Mouse (Mus musculus) ovary, adult 18-20 months (tissue): ENCODE results near the gene Ror1.
A peak's percentile ranks its signal among the peaks of the same experiment; 100 is the strongest.

Experiments used
- DNase-seq: peaks from one replicate; pipeline ENCODE4 v3.0.0; 2022; ENCODE audit warnings: low spot score, mixed read lengths

Gene Ror1

GRCm38 (mm10) chr4:100252646-100253045 lies 157.1 kb downstream of the Ror1 start:
- DNase-seq = no peak

GRCm38 (mm10) chr4:100253401-100253800 lies 157.8 kb downstream of the Ror1 start:
- no peak for DNase-seq

- no peak for DNase-seq
Measured at GRCm38 (mm10) chr4:100253831-100254230, 158.2 kb downstream of the Ror1 start.

GRCm38 (mm10) chr4:100258462-100258861 lies 162.9 kb downstream of the Ror1 start:
- no peak for DNase-seq

- no peak for DNase-seq
Measured at GRCm38 (mm10) chr4:100263917-100264316, 168.3 kb downstream of the Ror1 start.

DNA sequence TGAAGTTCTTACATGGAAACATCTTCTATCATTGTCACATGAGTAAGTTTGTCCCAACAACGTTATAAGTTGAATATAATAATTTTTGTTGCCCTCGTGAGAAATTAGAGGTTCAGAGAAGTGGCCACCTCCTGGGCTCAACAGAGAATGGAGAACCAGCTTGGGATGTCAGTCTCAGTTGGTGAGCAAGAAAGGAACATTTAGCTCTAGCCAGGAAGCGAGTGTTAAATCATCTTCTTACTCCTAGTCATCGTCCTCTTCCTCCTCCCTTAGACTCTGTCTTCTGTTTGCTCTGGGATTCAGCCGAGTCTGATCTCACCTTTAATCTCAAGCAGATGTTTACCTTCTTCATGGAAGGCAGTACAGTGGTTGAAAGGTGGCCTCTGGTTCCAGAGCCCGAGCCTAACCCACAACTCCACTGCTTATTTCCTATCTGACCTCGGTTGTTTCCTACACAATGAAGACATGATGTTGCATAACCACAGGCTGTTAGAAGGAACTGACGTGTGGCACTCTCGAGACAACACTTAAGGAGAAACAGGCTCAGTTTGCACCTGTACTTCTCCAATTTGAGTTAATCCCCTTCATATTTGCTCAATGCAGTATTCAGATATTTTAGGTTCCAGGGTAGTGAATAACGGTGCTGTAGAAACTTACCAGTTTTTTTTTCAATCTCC lies 175.6 kb downstream of the Ror1 start:
- no peak for DNase-seq

GRCm38 (mm10) chr4:100271736-100272127 lies 176.1 kb downstream of the Ror1 start:
- no peak for DNase-seq

DNA sequence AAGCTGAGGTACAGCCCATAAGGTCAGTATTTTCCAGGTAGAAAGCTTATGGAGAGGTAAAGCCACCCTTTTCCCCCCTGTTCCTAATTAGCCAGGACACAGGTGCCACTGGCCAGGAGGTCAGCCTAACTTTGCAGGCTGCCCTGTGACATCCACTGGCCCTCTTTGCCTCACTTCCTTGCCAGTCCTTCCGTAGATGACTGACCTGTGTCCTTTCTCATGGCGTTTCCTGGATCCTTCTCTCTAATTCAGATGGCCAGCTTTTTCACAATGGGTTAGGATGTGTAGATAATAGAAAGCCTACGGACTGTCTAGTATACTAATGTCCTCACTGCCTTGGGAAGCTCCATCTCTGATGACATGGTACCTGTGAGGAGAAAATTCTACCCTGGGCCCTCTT lies 177.8 kb downstream of the Ror1 start:
- no peak for DNase-seq

GRCm38 (mm10) chr4:100273807-100274480 lies 178.4 kb downstream of the Ror1 start:
- DNase-seq = no peak

DNA sequence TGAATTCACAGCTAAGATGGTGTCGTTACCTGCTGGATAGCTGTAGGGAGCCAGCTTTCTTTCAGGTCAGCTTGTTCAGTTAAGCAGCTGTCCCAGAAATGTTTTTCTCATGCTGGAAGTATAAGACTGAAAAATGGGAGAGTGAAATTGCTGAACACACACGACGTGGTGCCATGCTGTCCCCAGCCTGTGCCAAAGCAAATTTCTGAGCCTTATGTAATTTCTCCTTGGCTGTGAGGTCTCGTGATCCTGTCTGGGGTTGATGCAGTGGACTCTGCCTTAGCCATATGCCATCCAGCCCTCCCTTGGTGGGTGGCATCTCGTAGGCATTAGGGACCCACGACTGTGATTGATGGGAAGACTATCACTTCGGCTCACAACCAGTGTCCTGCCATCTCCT lies 180.9 kb downstream of the Ror1 start:
- no peak for DNase-seq

DNA sequence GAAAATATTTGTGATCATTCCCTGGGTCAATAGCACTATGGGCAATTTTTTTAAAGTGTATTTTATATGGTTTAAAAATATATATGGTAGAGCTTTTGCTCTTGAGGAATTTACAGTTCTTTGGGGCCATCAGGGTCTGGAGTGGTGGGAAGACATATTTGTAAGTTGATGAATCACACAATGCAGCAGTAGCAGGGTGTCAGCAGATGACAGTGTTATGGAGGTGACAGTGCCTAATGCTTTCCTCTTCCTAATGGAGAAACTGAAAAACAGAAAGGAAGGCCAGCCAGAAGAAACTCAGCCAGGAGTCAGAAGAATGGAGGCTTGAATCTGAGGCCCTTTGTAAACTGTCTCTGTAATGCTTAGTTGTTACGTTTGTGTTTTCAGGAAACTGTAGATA lies 181.4 kb downstream of the Ror1 start:
- DNase-seq = no peak

GRCm38 (mm10) chr4:100283171-100283880 lies 187.7 kb downstream of the Ror1 start:
- no peak for DNase-seq

- no peak for DNase-seq
Measured at GRCm38 (mm10) chr4:100284528-100284927, 188.9 kb downstream of the Ror1 start.

GRCm38 (mm10) chr4:100286111-100286541 lies 190.5 kb downstream of the Ror1 start:
- DNase-seq = peak; percentile 50

- DNase-seq = no peak
Measured at GRCm38 (mm10) chr4:100286800-100287199, 191.2 kb downstream of the Ror1 start.

DNA sequence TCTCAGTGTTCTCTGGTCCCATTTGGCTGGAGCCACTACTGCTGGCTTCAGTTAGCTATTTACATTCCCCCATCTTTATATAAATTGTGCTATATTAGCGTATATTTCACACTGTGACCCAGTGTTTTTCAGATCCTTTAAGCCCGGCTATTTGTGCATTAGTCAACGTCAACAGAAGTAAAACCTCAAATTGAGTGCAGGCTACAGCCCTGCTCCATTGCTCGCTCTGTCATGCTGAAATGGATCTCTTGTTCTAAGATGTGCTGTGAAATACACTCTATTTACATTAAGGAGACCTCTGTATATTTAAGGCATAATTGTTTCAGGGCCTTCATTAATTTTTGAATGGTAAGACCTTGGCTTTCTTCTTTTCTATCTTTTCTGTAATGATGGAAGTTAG lies 192.2 kb downstream of the Ror1 start:
- DNase-seq = no peak

DNA sequence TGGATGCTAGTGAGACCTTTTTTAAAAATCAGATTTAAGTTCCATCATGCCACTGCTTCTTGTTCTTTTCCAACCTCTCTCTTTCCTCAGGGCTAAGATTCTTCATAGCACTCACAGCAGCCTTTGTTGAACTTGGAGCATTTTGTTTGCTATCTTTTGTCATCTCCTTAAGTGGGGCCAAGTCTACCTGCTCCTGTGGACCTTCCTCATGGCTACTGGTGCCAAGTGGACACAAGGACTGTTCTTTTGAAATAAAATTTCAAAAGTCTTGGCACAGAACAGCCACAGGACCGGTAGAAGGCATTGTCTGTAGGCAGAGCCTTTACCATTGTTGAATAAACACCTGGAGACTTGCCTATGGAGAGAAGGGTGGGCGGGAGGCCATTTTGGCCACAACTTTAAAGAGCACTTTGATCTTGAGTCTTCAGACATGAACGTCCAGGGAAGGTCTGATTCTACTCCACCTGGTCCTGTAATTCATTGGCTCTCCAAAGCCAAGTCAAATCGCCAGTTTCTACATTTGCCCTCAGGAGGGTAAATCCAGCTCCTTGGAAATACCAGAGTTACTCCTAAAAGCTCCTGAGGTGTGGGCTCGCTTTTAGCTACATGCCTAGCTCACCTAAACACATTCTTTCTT lies 195.5 kb downstream of the Ror1 start:
- no peak for DNase-seq

DNA sequence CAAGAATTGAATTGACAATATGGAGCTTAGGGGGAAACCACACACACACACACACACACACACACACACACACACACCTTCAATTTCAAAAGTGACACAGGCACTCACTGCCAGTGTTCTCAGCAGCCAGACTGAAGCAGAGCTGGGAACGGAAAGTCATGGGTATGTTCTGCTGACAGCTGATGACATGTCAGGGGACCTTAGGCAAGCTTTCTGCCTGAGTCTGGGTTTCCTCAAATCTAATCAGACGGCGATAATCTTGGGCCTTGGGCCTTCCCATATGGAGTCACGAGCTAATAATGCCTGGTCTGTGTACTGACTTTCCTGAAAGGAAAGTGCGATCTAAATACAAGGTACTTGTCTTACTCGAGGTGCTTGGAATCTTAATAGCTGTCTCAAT lies 202.1 kb downstream of the Ror1 start:
- DNase-seq = no peak

- DNase-seq = no peak
Measured at GRCm38 (mm10) chr4:100298566-100298965, 203.0 kb downstream of the Ror1 start.

DNA sequence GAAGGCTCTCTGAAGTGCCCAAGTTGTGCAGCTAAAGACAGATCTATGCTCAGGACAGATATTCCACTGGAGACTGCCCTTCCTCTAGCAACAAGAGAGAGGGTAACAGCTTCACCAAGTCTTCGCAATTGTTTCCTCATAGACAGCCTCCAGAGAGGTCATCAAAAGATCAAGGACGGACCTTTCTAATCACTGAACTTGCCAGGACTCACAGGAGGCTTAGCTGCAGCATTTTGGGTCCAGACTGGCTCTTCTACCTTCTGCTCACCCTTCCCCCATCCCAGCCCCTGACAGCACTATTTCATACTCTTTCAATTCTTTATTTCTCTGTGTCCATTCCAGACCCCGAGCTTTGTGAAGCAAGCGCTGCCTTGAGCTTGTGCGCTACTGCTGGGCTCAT lies 204.6 kb downstream of the Ror1 start:
- DNase-seq = no peak

GRCm38 (mm10) chr4:100301423-100301822 lies 205.8 kb downstream of the Ror1 start:
- no peak for DNase-seq

GRCm38 (mm10) chr4:100307365-100307764 lies 211.8 kb downstream of the Ror1 start:
- DNase-seq = no peak
